Mouse (Mus musculus): ENCODE results near the gene Ugt1a9. TPM values are rescaled to one million over a fixed set of nuclear protein-coding genes. Genes with fewer than 3 reads are reported as not detected.
A peak's percentile ranks its signal among the peaks of the same experiment; 100 is the strongest.
"Not testable (repeated sequence)": the region's sequence is repeated elsewhere in the genome, so short reads cannot be mapped to it uniquely, and the experiment has no call there.

The Ugt1a9 gene
- total and polyA plus RNA-seq, 3 experiments: not detected

DNA sequence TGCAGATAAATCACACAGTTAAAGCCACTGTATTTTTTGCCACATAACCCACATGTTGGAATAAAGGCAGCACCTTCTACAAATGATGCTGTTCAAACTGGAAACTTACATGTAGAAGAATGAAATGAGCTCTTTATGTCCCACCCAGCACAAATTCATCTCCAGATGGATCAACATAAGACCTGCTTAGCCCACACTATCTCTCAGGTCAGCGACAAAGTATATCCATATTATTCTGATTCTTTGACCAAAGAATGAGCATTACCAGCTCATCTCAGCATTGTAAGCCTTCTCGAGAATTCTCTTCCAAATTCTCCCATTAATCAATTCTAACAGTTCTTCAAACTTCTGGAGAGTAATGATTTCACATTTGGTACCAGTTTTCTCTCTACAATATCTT is 151.6 kb downstream of the Ugt1a9 start:
- no peaks in the 10 kb centered on the region for H3K79me2 ChIP-seq (replicated peaks; ENCODE audit: control insufficient read depth, insufficient read depth, low read length)
- intact Hi-C loops (cut with DNase I): no loop called here
- WGBS: 34% methylated on average over 2 of the region's 2 CpGs

DNA sequence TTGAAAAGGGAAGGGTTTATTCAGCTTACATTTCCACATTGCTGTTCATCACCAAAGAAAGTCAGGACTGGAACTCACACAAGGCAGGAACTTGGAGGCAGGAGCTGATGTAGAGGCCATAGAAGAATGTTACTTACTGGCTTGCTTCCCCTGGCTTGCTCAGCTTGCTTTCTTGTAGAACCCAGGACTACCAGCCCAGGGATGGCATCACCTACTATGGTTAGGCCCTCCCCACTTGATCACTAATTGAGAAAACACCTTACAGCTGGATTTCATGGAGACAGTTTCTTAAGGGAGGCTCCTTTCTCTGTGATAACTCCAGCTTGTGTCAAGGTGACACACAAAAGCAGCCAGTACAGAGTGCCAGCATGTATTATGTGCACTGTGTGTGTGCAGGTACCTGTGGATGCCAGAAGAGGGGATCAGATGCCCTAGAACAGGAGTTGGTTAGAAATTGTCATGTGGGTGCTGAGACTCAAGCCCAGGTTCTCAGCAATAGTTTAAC is 152.5 kb downstream of the Ugt1a9 start:
- H3K9ac ChIP-seq (ENCODE audit: low read depth, low read length); H3K27ac ChIP-seq; H3K27me3 ChIP-seq (ENCODE audit: control insufficient read depth, insufficient read depth, low read length); H3K79me2 ChIP-seq (replicated peaks; ENCODE audit: control insufficient read depth, insufficient read depth, low read length); DNase-seq; H3K4me1 ChIP-seq (ENCODE audit: control insufficient read depth, insufficient read depth, low read length); H3K36me3 ChIP-seq (ENCODE audit: control insufficient read depth, insufficient read depth, low read length); H3K4me3 ChIP-seq; intact Hi-C loops (cut with DNase I): not testable (repeated sequence)

More for the DNA sequence above, 151.6 kb downstream of the Ugt1a9 start:
- no peaks in the 10 kb centered on the region for H3K27me3 ChIP-seq (ENCODE audit: control insufficient read depth, insufficient read depth, low read length)
- no peak overlapping the region for H3K9ac ChIP-seq (ENCODE audit: low read depth, low read length)
- H3K36me3 ChIP-seq (ENCODE audit: control insufficient read depth, insufficient read depth, low read length): no peaks in the 10 kb centered on the region
- no peak overlapping the region for H3K27ac ChIP-seq
- H3K4me1 ChIP-seq (ENCODE audit: control insufficient read depth, insufficient read depth, low read length): no peaks in the 10 kb centered on the region
- no peak for DNase-seq
- H3K4me3 ChIP-seq: no peak overlapping the region
- no peak for TF ChIP-seq POLR2A (IDR thresholded peaks at IDR 0.05; ENCODE audit: insufficient read depth, low read depth, low read length)
- TF ChIP-seq CTCF (IDR thresholded peaks at IDR 0.05): no peak
- no peak for TF ChIP-seq EP300 (IDR thresholded peaks at IDR 0.05; ENCODE audit: insufficient read depth, low read depth, low read length)

DNA sequence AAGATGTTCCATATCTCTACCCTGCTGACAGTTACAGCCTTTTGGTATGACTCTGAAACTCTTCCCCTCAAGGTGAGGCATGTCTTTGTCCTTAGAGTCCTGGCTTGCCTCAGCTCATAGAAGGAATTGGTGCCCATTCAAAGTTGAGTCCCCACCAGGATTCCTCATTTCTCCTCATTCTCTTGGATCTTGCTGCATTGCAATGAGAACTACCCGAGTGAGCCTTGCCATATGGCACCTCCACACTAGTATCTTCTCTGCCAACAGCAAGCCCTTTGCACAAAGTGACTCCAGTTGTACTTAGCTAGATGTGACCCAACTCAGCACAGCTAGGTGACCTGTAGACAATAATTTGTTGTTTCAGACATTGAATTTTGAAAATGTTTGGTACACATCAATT is 153.0 kb downstream of the Ugt1a9 start:
- TF ChIP-seq CTCF (IDR thresholded peaks at IDR 0.05) (no peak), POLR2A (IDR thresholded peaks at IDR 0.05; ENCODE audit: insufficient read depth, low read depth, low read length) (no peak), EP300 (IDR thresholded peaks at IDR 0.05; ENCODE audit: insufficient read depth, low read depth, low read length) (no peak)
- intact Hi-C loops (cut with DNase I): no loop called here
- Histone ChIP-seq H3K79me2 (replicated peaks; ENCODE audit: control insufficient read depth, insufficient read depth, low read length) (no peaks in the 10 kb centered on the region), H3K4me3 (no peak overlapping the region), H3K27ac (no peak overlapping the region), H3K27me3 (ENCODE audit: control insufficient read depth, insufficient read depth, low read length) (no peaks in the 10 kb centered on the region), H3K9ac (ENCODE audit: low read depth, low read length) (no peak overlapping the region), H3K36me3 (ENCODE audit: control insufficient read depth, insufficient read depth, low read length) (no peaks in the 10 kb centered on the region), H3K4me1 (ENCODE audit: control insufficient read depth, insufficient read depth, low read length) (no peaks in the 10 kb centered on the region)
- 24% methylated on average over 1 of the region's 1 CpGs for WGBS
- peak; percentile 25 to 27 for DNase-seq

DNA sequence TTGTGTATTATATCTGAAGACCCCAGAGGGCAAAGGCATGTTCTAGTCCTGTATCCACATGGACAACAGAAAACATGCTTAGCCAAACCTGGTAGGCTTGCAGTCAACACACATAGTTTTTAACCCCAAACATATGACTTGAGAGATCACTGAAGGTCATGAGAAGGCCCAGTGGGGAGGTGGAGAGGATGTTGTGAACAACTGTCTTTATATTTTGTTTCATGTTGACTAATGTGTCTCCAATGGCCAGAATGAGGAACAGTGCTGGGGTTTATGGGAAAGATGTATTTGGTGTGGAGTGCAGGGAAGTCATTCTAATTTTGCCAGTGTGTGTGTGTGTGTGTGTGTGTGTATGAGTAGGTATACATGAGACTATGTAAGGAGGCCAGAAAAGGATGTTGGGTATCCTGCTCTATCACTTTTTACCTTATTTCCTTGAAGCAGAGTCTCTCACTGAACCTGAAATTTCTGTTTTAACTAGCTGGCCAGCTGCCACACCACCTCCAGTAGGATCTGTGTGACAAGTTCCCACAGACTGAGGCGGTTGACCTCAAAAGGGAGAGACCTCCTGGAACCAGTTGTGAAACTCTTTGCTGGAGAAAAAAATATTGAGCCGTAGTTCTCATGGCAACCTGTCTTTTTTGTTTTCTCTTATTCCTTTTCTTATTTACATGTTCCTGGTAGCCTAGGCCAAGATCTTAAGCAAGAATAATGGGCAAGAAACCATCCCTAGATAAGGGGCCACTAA is 153.6 kb downstream of the Ugt1a9 start:
- WGBS: 56% methylated on average over 2 of the region's 2 CpGs
- intact Hi-C loops (cut with DNase I): no loop called here

DNA sequence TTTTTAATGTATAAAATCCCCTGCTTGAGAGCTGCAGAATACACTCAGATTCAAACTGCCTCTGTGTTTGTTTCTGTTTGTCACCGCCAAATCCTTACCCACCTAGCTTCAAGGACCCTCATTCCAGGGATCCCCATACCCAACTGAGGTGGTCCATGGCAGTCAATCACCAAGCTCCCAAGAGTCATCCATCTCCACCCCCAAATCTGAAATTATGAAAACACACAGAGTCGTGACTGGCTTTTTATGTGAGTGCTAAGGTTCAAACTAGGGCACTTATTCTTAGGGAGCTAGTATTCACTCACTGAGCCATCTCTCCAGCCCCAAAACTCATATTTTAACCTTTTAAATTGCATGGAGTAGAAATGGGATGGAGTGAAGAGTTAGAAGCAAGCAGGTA is 154.7 kb downstream of the Ugt1a9 start:
- H3K27ac ChIP-seq; H3K9ac ChIP-seq (ENCODE audit: low read depth, low read length); intact Hi-C loops (cut with DNase I); H3K27me3 ChIP-seq (ENCODE audit: control insufficient read depth, insufficient read depth, low read length); H3K4me3 ChIP-seq; H3K79me2 ChIP-seq (replicated peaks; ENCODE audit: control insufficient read depth, insufficient read depth, low read length); H3K36me3 ChIP-seq (ENCODE audit: control insufficient read depth, insufficient read depth, low read length); H3K4me1 ChIP-seq (ENCODE audit: control insufficient read depth, insufficient read depth, low read length); DNase-seq: not testable (repeated sequence)
- 24% methylated on average over 2 of the region's 2 CpGs for WGBS

More for the DNA sequence above, 153.6 kb downstream of the Ugt1a9 start:
- TF ChIP-seq POLR2A (IDR thresholded peaks at IDR 0.05; ENCODE audit: insufficient read depth, low read depth, low read length) (no peak), EP300 (IDR thresholded peaks at IDR 0.05; ENCODE audit: insufficient read depth, low read depth, low read length) (no peak), CTCF (IDR thresholded peaks at IDR 0.05) (no peak)
- peak; percentile 24 to 34 for DNase-seq
- Histone ChIP-seq H3K79me2 (replicated peaks; ENCODE audit: control insufficient read depth, insufficient read depth, low read length) (no peaks in the 10 kb centered on the region), H3K36me3 (ENCODE audit: control insufficient read depth, insufficient read depth, low read length) (no peaks in the 10 kb centered on the region), H3K27ac (no peak overlapping the region), H3K4me3 (no peak overlapping the region), H3K27me3 (ENCODE audit: control insufficient read depth, insufficient read depth, low read length) (no peaks in the 10 kb centered on the region), H3K4me1 (ENCODE audit: control insufficient read depth, insufficient read depth, low read length) (no peaks in the 10 kb centered on the region), H3K9ac (ENCODE audit: low read depth, low read length) (no peak overlapping the region)

DNA sequence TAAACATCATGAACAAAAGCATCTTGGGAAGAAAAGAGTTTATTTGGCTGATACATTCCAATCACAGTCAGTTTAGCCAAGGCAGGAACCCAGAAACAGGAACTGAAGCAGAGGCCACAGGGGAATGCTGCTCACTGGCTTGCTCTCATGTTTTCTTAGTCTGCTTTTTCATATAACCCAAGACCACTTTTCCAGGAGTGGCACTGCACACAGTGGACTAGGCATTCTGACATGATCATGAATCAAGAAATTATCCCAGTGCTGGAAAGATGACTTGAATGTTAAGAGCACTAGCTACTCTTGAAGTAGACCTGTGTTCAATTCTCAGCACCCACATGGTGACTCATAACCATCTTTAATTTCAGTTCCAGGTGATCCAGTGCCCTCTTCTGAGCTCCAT is 155.1 kb downstream of the Ugt1a9 start:
- no peaks in the 10 kb centered on the region for H3K27me3 ChIP-seq (ENCODE audit: control insufficient read depth, insufficient read depth, low read length)
- no peaks in the 10 kb centered on the region for H3K79me2 ChIP-seq (replicated peaks; ENCODE audit: control insufficient read depth, insufficient read depth, low read length)
- no peak overlapping the region for H3K27ac ChIP-seq
- intact Hi-C loops (cut with DNase I): no loop called here
- no peak overlapping the region for H3K9ac ChIP-seq (ENCODE audit: low read depth, low read length)
- peak in 1 of 2 experiments; percentile 3 for DNase-seq
- no peaks in the 10 kb centered on the region for H3K36me3 ChIP-seq (ENCODE audit: control insufficient read depth, insufficient read depth, low read length)
- TF ChIP-seq EP300 (IDR thresholded peaks at IDR 0.05; ENCODE audit: insufficient read depth, low read depth, low read length) (no peak), POLR2A (IDR thresholded peaks at IDR 0.05; ENCODE audit: insufficient read depth, low read depth, low read length) (no peak), CTCF (IDR thresholded peaks at IDR 0.05) (no peak)
- H3K4me3 ChIP-seq: no peak overlapping the region
- no peaks in the 10 kb centered on the region for H3K4me1 ChIP-seq (ENCODE audit: control insufficient read depth, insufficient read depth, low read length)
